Mouse (Mus musculus) spleen, adult 12 weeks (tissue): ENCODE measurements around the gene Tmem203.

Experiments used
- DNase-seq: peaks from one replicate; pipeline ENCODE4 v3.0.0; 2022; ENCODE audit warnings: low spot score

Gene Tmem203

GRCm38 (mm10) chr2:25263623-25264285, 8.5 kb downstream of the Tmem203 start:
- no peak for DNase-seq

GRCm38 (mm10) chr2:25264286-25264660, 9.0 kb downstream of the Tmem203 start:
- DNase-seq = no peak

GRCm38 (mm10) chr2:25264851-25265250, 9.6 kb downstream of the Tmem203 start:
- no peak for DNase-seq

GRCm38 (mm10) chr2:25265897-25266656, 10.8 kb downstream of the Tmem203 start:
- no peak for DNase-seq

GRCm38 (mm10) chr2:25266720-25267119, 11.5 kb downstream of the Tmem203 start:
- DNase-seq = no peak

GRCm38 (mm10) chr2:25267241-25267640, 12.0 kb downstream of the Tmem203 start:
- DNase-seq = no peak

GRCm38 (mm10) chr2:25267746-25268309, 12.6 kb downstream of the Tmem203 start:
- no peak for DNase-seq

GRCm38 (mm10) chr2:25271827-25272511, 16.7 kb downstream of the Tmem203 start, which contains the start of the genes Ssna1 and Anapc2:
Gene Ssna1 (minus strand): TSS chr2:25272438.
Gene Anapc2 (plus strand): TSS chr2:25272478.
- peak; percentile 99 for DNase-seq

- DNase-seq = no peak
Measured at GRCm38 (mm10) chr2:25272515-25272914, 17.3 kb downstream of the Tmem203 start.

GRCm38 (mm10) chr2:25273010-25273409, 17.8 kb downstream of the Tmem203 start:
- no peak for DNase-seq

- DNase-seq = peak; percentile 71
Measured at GRCm38 (mm10) chr2:25278928-25279882, 24.0 kb downstream of the Tmem203 start.

GRCm38 (mm10) chr2:25285551-25285950, 30.3 kb downstream of the Tmem203 start:
- no peak for DNase-seq

- no peak for DNase-seq
Measured at GRCm38 (mm10) chr2:25286314-25286713, 31.1 kb downstream of the Tmem203 start.

- DNase-seq = no peak
Measured at GRCm38 (mm10) chr2:25286837-25287636, 31.8 kb downstream of the Tmem203 start.

- no peak for DNase-seq
Measured at GRCm38 (mm10) chr2:25287927-25288649, 32.8 kb downstream of the Tmem203 start, which contains the start of gene Tmem210. Gene Tmem210 (plus strand): TSS chr2:25288145.

- DNase-seq = no peak
Measured at GRCm38 (mm10) chr2:25288734-25289345, 33.6 kb downstream of the Tmem203 start.

- DNase-seq = no peak
Measured at GRCm38 (mm10) chr2:25289651-25290050, 34.4 kb downstream of the Tmem203 start, which contains the start of gene Lrrc26. Gene Lrrc26 (plus strand): TSS chr2:25289915.

- no peak for DNase-seq
Measured at GRCm38 (mm10) chr2:25290101-25290815, 35.0 kb downstream of the Tmem203 start.

GRCm38 (mm10) chr2:25290816-25291130, 35.5 kb downstream of the Tmem203 start:
- no peak for DNase-seq
